Mouse (Mus musculus) left cerebral cortex, postnatal 14 days (tissue): ENCODE measurements around the gene Pard3. TPM values are rescaled to one million over a fixed set of nuclear protein-coding genes. Genes with fewer than 3 reads are reported as not detected.
A peak's percentile ranks its signal among the peaks of the same experiment; 100 is the strongest.

Source experiments
- DNase-seq, 2 experiments: peaks; one replicate each; pipeline ENCODE4 v3.0.0; 2021 to 2022; ENCODE audit warnings: low spot score in 2 of 2, mixed read lengths in 1 of 2
- intact Hi-C: fragments of 180-260 bp; cut with DNase I; formaldehyde crosslinking; loops from one replicate; pipeline ENCODE4 v1.15.1; 2025
- total RNA-seq, 2 experiments: library from RNA; stranded (reverse); gene quantifications; 2 replicates each; pipeline ENCODE4 v1.2.3; 2021

Pard3 gene
- total RNA-seq, 2 experiments from 2014 or later = 12.0 to 13.2 TPM

DNA sequence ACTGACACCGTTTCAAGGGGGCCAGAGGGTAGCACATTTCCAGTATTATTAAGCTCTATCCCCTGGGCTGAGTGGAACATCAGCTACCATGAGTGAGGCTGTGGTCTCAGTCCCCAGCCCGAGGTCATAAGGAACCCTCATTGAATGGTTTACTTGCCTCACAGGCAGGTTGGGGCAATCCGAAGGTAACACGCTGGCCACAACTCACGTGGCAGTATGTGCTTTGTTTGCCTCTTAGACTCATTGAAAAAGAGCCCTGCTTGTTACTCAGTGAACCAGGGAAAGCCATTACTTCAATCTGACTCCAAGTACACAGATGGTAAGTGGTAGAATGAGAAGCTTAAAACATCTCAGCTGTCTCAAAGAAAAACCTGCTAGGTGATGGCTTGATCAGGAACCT, 236.8 kb downstream of the Pard3 start:
- intact Hi-C loops = no loop called here
- DNase-seq = no peak

- intact Hi-C loops = no loop called here
- no peak for DNase-seq
These were observed 239.3 kb downstream of the Pard3 start for GRCm38 (mm10) chr8:127302847-127303445.

DNA sequence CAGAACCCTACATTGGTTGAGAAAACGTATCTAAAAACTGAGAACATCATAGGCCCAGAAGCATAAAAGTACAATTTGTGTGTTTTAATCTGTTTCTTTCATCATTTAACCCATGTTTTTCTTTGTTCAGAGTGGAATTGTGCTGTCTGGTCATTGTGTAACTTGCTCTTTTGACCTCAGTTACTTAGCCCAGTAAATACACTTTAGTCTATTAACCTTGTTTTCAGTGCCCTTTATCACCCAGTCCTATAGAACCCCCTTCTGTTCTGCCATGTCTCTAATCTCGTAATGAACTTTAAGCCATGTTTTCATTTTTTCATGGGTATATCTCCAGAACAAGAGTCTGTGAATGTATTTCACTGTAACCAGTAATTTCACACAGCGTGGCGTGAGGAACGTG, 243.3 kb downstream of the Pard3 start:
- intact Hi-C loops = no loop called here
- no peak for DNase-seq

GRCm38 (mm10) chr8:127309363-127309762, 245.7 kb downstream of the Pard3 start:
- intact Hi-C loops = no loop called here
- no peak for DNase-seq

GRCm38 (mm10) chr8:127315811-127316210, 252.1 kb downstream of the Pard3 start:
- no peak for DNase-seq
- intact Hi-C loops = no loop called here

DNA sequence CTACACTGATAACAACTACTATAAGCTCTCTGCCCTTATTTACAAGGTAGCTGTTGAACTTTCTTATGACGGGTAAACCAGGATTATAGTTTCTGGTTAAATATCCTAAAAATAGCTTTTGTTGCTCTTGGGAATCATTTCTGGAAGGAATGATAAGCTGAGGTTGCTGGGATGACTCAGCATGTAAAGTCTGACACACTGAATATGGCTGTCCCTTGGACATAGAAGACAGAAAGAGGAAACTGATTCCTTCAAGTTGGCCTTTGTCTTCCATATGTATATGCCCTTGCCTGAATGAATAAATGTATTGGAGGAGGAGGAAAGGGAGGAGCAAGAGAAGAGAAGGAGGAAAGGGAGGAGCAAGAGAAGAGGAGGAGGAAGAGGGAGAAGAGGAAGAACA, 254.2 kb downstream of the Pard3 start:
- DNase-seq = no peak
- intact Hi-C loops = no loop called here

DNA sequence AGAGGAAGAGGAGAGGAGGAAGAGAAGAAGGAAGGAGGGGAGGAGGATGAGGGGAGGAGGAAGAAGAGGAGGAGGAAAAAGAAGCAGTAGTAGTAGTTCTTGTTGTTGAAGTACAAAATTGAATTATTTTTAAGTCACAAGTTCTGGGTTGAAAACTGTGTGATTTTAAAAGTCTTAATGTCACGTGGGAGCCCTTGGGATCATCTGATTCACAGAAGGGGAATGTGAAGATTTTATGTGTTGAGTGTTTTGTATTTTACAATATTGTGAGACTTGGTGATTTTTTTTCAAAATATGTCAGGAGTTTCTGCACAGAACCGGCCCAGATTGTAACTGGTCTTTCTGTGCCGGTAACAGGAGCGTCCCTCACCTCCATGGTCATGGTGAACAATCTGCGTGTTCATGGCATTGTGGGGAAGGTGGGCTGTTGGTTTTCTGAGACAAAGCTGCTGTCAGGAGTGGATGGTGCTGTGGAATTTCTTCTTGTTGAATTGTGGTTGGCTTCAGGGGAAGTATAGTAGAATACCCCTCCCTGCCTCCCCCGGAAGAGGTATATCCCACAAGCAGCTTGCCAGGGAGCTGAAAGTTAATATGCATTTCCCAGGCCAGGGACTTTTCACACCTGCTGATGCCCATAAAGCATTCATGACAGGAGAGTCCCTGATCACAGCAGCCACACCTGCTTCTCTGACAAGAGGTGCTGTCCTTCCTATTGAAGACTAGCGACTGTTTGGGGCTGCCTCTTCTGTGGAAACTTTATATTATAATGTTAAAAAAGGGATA, 254.9 kb downstream of the Pard3 start:
- intact Hi-C loops = no loop called here
- no peak for DNase-seq

- intact Hi-C loops = no loop called here
- no peak for DNase-seq
These were observed 257.2 kb downstream of the Pard3 start for GRCm38 (mm10) chr8:127320930-127321329.

- intact Hi-C loops = no loop called here
- DNase-seq = no peak
These were observed 260.1 kb downstream of the Pard3 start for GRCm38 (mm10) chr8:127323583-127324360.

- intact Hi-C loops = no loop called here
- DNase-seq = no peak
These were observed 261.3 kb downstream of the Pard3 start for GRCm38 (mm10) chr8:127324836-127325570.

DNA sequence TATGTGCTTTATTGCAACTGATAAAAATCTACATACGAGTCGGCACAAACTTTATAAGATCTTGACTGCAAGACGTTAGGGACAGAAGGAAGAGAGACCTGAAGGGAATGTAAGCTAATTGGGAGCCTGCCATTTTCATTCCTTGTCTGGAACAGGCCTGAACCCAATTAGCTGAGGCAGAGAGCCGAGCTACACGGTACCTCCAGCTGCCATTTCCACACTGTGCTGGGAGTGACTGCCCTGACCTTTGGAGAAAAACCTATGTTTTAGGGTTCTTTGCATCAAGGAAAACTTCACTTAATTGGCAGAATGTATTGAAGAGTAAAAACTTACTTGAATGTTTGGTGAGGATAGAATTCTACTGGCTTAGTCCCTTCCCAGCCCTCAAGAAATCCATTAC, 262.1 kb downstream of the Pard3 start:
- intact Hi-C loops = no loop called here
- DNase-seq = no peak

DNA sequence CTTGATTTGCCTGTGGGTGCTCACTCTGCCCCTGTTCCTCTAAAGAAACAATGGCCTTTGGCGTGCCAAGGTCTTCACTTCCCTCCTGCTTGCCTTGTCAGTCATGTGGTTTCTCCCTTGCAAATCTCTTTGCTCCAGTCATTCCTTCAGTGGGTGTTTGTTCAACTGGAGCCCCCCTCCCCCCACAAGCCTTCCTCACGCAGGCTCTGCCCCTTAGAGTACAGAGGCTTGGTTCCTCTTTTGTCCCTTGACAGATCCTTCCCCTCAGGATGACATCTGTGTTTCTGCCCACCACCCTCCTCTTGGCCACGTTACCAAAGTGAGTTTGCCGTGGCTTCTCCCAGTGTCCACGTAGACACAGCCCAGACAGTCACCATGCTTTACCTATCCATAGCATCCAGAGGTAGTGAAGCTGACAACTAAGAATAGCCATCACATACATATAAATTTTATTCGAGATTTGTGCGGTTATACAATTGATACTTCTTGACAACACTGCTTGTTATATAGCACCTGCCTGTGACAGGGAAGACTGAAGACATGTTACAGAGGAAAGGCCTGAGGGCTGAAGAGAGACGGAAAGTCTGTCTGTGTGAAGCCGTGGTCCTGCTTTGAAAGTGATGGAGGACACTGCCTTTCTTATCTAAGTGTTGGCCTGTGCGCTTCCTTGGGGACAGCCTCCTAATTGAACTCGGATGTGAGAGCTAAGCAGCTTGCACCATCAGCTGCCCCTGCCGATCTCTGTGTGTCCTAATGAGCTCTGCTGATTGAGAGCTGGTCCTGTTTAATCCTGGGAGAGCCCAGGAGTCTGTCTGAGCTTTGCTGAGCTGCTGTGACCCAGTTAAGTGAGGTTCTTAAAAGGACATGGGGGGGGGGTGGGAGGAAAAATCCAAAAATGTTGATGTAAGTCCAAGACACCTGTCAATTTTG, 266.8 kb downstream of the Pard3 start:
- intact Hi-C loops = loop anchor here (10.0 kb wide), 1 partner anchor 1024 kb away; the partner anchor contains the start of gene Nrp1
- no peak for DNase-seq

DNA sequence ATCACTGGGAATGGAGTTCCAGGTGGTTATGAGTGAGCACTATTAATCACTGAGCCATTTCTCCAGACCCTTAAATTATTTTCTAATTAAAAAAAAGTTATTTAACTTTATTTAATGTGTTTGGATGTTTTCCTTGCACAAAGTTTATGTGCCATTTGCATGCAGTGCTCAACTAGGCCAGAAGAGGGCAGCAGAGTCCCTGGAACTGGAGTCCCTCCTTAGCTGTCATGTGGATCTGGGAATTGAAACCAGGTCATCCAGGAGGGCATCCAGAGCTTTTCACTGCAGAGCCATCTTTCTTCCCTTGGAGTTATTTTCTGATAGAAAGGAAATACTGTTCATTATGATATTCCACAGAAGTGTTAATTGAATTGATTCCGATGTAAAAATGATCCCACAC, 268.1 kb downstream of the Pard3 start:
- intact Hi-C loops = loop anchor here (10.0 kb wide), 1 partner anchor 1023 kb away; the partner anchor contains the start of gene Nrp1
- DNase-seq = peak; percentile 27 to 48

DNA sequence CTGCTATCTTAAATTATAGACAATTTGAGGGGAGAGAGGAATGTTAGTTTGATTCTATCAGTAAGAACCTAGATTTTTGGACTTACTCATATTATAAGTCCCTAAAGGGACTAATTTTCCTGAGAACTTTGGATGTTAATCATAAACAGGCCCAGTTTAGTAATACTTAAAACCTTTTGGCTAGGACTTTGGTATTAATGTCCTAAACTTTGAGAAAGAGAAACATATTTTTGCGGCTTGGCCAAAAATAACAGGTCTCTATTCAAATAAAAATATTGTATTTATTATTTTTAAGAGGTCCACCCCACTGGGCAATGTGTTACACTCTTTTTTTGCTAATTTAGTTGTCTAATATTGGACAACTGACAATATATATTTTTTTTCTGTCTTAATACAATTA, 271.5 kb downstream of the Pard3 start:
- intact Hi-C loops = loop anchor here (10.0 kb wide), 1 partner anchor 1020 kb away; the partner anchor contains the start of gene Nrp1
- no peak for DNase-seq

DNA sequence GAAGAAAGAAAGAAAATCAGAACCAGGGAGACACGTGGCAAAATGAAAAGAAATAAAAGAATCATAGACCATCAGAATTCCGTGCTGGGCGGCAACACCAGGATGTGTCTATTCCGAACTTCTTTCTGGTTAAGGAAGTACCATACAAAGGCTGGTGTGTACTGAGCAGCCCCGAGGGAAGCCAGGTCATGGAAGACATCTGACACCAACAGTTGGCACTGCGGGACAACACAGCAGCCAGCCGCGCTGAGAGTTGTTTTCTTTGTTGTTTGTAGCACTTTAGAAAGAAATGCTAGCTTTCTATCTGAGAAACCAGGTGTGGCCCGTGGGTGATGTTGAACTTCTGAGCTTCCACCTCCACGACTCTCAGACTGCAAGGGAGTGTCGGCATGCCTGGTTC, 274.5 kb downstream of the Pard3 start:
- DNase-seq = no peak
- intact Hi-C loops = loop anchor here (10.0 kb wide), 1 partner anchor 1017 kb away; the partner anchor contains the start of gene Nrp1

- no peak for DNase-seq
- intact Hi-C loops = no loop called here
These were observed 277.4 kb downstream of the Pard3 start for GRCm38 (mm10) chr8:127341046-127341445.

- no peak for DNase-seq
- intact Hi-C loops = no loop called here
These were observed 279.4 kb downstream of the Pard3 start for GRCm38 (mm10) chr8:127343115-127343514.

DNA sequence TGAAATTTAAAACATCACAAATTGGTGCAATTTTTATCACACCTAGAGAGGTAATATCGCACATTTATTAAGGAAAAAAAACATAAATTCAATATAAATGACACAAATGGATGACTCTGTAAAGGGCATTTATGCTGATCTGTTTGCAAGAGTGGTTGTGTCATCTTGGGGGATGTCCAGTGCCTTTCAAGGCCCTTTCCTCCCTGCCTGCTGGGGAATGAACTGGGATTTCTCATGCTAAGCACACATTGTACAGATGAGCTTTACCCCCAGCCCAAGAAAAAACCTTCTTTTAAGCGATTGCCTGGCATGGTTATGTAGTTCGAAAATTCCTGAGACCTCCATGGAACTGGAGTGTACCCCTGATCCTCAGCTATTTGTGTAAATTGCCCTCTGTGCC, 280.7 kb downstream of the Pard3 start:
- no peak for DNase-seq
- intact Hi-C loops = no loop called here
